Mouse (Mus musculus) liver, embryonic 11.5 days (tissue): ENCODE measurements around the gene Igfbp1. TPM values are rescaled to one million over a fixed set of nuclear protein-coding genes. Genes with fewer than 3 reads are reported as not detected.

Experiments used
- ATAC-seq: fragments of 200-750 bp; cut with Nextera tagmentation; replicated peaks from 2 replicates; pipeline ENCODE4 v1.8.0; 2017; ENCODE audit warnings: moderate number of reproducible peaks, mild to moderate bottlenecking, moderate TSS enrichment, moderate library complexity; ENCODE audit not compliant: low FRiP score
- DNase-seq: peaks from one replicate; pipeline ENCODE4 v3.0.0-alpha.2; 2017; ENCODE audit warnings: low spot score
- H3K27ac ChIP-seq: fragments of 300-500 bp; sonication (generic); 2 replicates; pipeline ENCODE4 v1.5.1; 2014; ENCODE audit warnings: mild to moderate bottlenecking, low read depth, low read length, control low read depth
- H3K27me3 ChIP-seq: fragments of 300-500 bp; sonication (generic); replicated peaks from 2 replicates; pipeline ENCODE4 v1.6.1; 2014; ENCODE audit warnings: low read length, mixed read lengths; ENCODE audit not compliant: control insufficient read depth, insufficient read depth
- H3K36me3 ChIP-seq: fragments of 300-500 bp; sonication (generic); 2 replicates; pipeline ENCODE4 v1.6.1; 2014; ENCODE audit warnings: mild to moderate bottlenecking, low read length, moderate library complexity, mixed read lengths; ENCODE audit not compliant: control insufficient read depth, insufficient read depth
- H3K4me1 ChIP-seq: fragments of 300-500 bp; sonication (generic); replicated peaks from 2 replicates; pipeline ENCODE4 v1.6.1; 2014; ENCODE audit warnings: low read length, mixed read lengths; ENCODE audit not compliant: control insufficient read depth, insufficient read depth
- H3K4me2 ChIP-seq: fragments of 300-500 bp; sonication (generic); 2 replicates; pipeline ENCODE4 v1.6.1; 2014; ENCODE audit warnings: mild to moderate bottlenecking, control low read depth, moderate library complexity
- H3K4me3 ChIP-seq: fragments of 300-500 bp; sonication (generic); 2 replicates; pipeline ENCODE4 v1.5.1; 2014; ENCODE audit warnings: low read depth, low read length, control low read depth
- H3K9ac ChIP-seq: fragments of 300-500 bp; sonication (generic); 2 replicates; pipeline ENCODE4 v1.6.1; 2014; ENCODE audit warnings: low read depth, low read length, control low read depth
- H3K9me3 ChIP-seq: fragments of 300-500 bp; sonication (generic); 2 replicates; pipeline ENCODE4 v1.6.1; 2016; ENCODE audit warnings: low read length, inconsistent platforms, mixed read lengths; ENCODE audit not compliant: control insufficient read depth
- WGBS: fragments of 180-500 bp; shearing (Covaris S2); extraction: QIAGEN DNeasy Blood & Tissue Kit; methylation state at CpG from one replicate; pipeline ENCODE4 v1.1.7; 2014; 5-methylcytosine and 5-hydroxymethylcytosine counted together
- polyA plus RNA-seq: library from polyadenylated mRNA; unstranded; fragments of >200 nt; fragmentation: Nextera tagmentation; extraction: Ambion mirVana; gene quantifications from 2 replicates; pipeline ENCODE4 v1.2.1, GENCODE M21; 2014

Igfbp1 gene
- polyA plus RNA-seq, 1 experiment from 2014 or later: 49.9 TPM

- Histone ChIP-seq H3K9ac (no peak overlapping the region), H3K27ac (no peak overlapping the region; the same call in 1 of the 2 replicates), H3K9me3 (no peaks in the 10 kb centered on the region), H3K4me1 (peaks cover 4% of the 10 kb centered on the region; the same call in 1 of the 2 replicates), H3K27me3 (no peaks in the 10 kb centered on the region), H3K36me3 (no peaks in the 10 kb centered on the region), H3K4me2 (no peak overlapping the region), H3K4me3 (no peak overlapping the region)
- DNase-seq (no peak), ATAC-seq (peak; percentile 61)
- 42% methylated on average over 4 of the region's 4 CpGs for WGBS
Measured at GRCm38 (mm10) chr11:7160637-7161101, 36.9 kb upstream of the Igfbp1 start.

GRCm38 (mm10) chr11:7161502-7162174 is 35.9 kb upstream of the Igfbp1 start:
- no peak overlapping the region for H3K27ac ChIP-seq
- no peaks in the 10 kb centered on the region for H3K36me3 ChIP-seq
- H3K9me3 ChIP-seq: no peaks in the 10 kb centered on the region
- H3K4me2 ChIP-seq: no peak overlapping the region
- DNase-seq (no peak), ATAC-seq (no peak)
- H3K9ac ChIP-seq: no peak overlapping the region
- WGBS: 67% methylated on average over 8 of the region's 8 CpGs
- H3K27me3 ChIP-seq: no peaks in the 10 kb centered on the region
- peaks cover 4% of the 10 kb centered on the region; the same call in 1 of the 2 replicates for H3K4me1 ChIP-seq
- H3K4me3 ChIP-seq: no peak overlapping the region

- Histone ChIP-seq H3K4me3 (no peak overlapping the region), H3K9me3 (no peaks in the 10 kb centered on the region), H3K36me3 (no peaks in the 10 kb centered on the region), H3K27me3 (no peaks in the 10 kb centered on the region), H3K27ac (no peak overlapping the region), H3K4me2 (no peak overlapping the region), H3K9ac (no peak overlapping the region), H3K4me1 (peaks cover 4% of the 10 kb centered on the region; the same call in 1 of the 2 replicates)
- WGBS: 78% methylated on average over 4 of the region's 4 CpGs
- DNase-seq (no peak), ATAC-seq (no peak)
Measured at GRCm38 (mm10) chr11:7164416-7164815, 33.2 kb upstream of the Igfbp1 start.

- no peak for ATAC-seq
- DNase-seq: no peak
- no peak overlapping the region for H3K4me3 ChIP-seq
Measured at GRCm38 (mm10) chr11:7169645-7170044, 27.9 kb upstream of the Igfbp1 start.

GRCm38 (mm10) chr11:7173664-7174063 is 23.9 kb upstream of the Igfbp1 start:
- H3K9ac ChIP-seq: no peak overlapping the region
- no peaks in the 10 kb centered on the region for H3K4me1 ChIP-seq
- 75% methylated on average over 6 of the region's 6 CpGs for WGBS
- H3K36me3 ChIP-seq: no peaks in the 10 kb centered on the region; the same call in 1 of the 2 replicates
- DNase-seq (no peak), ATAC-seq (no peak)
- H3K27me3 ChIP-seq: no peaks in the 10 kb centered on the region
- no peak overlapping the region for H3K4me3 ChIP-seq
- H3K27ac ChIP-seq: no peak overlapping the region
- no peaks in the 10 kb centered on the region for H3K9me3 ChIP-seq
- H3K4me2 ChIP-seq: no peak overlapping the region

More at GRCm38 (mm10) chr11:7169645-7170044, 27.9 kb upstream of the Igfbp1 start:
- Histone ChIP-seq H3K4me1 (no peaks in the 10 kb centered on the region), H3K4me2 (no peak overlapping the region), H3K27ac (no peak overlapping the region), H3K9me3 (no peaks in the 10 kb centered on the region), H3K27me3 (no peaks in the 10 kb centered on the region), H3K36me3 (no peaks in the 10 kb centered on the region; the same call in 1 of the 2 replicates), H3K9ac (no peak overlapping the region)
- 83% methylated on average over 1 of the region's 1 CpGs for WGBS

GRCm38 (mm10) chr11:7178724-7179123 is 18.9 kb upstream of the Igfbp1 start:
- Histone ChIP-seq H3K9ac (no peak overlapping the region), H3K27ac (no peak overlapping the region), H3K4me1 (no peaks in the 10 kb centered on the region), H3K4me3 (no peak overlapping the region), H3K27me3 (no peaks in the 10 kb centered on the region), H3K9me3 (no peaks in the 10 kb centered on the region), H3K4me2 (no peak overlapping the region), H3K36me3 (no peaks in the 10 kb centered on the region)
- WGBS: 64% methylated on average over 4 of the region's 4 CpGs
- no peak for DNase-seq
- ATAC-seq: no peak

GRCm38 (mm10) chr11:7179276-7179675 is 18.3 kb upstream of the Igfbp1 start:
- Histone ChIP-seq H3K36me3 (no peaks in the 10 kb centered on the region), H3K27ac (no peak overlapping the region), H3K4me1 (0 out of 2 replicates have a peak, but pooled peaks cover under 1% of the 10 kb centered on the region), H3K9ac (no peak overlapping the region), H3K4me3 (no peak overlapping the region), H3K9me3 (no peaks in the 10 kb centered on the region), H3K27me3 (no peaks in the 10 kb centered on the region), H3K4me2 (no peak overlapping the region)
- WGBS: 68% methylated on average over 2 of the region's 2 CpGs
- no peak for ATAC-seq
- no peak for DNase-seq

- Histone ChIP-seq H3K27ac (no peak overlapping the region), H3K36me3 (no peaks in the 10 kb centered on the region), H3K4me3 (no peak overlapping the region), H3K4me1 (0 out of 2 replicates have a peak, but pooled peaks cover 2% of the 10 kb centered on the region), H3K27me3 (no peaks in the 10 kb centered on the region), H3K9ac (no peak overlapping the region), H3K4me2 (no peak overlapping the region), H3K9me3 (no peaks in the 10 kb centered on the region)
- DNase-seq (no peak), ATAC-seq (no peak)
- 54% methylated on average over 8 of the region's 8 CpGs for WGBS
Measured at GRCm38 (mm10) chr11:7182409-7183042, 15.1 kb upstream of the Igfbp1 start.
